In genomic region chr7:141611711-141612370, GRCm38 (mm10) we compare ENCODE assay signal across 10 mouse cellular contexts. TPM values are rescaled to one million over a fixed set of nuclear protein-coding genes. Genes with fewer than 3 reads are reported as not detected.
DNase-seq lines count a peak whose midpoint lies in the region; ATAC-seq and TF ChIP-seq lines count a peak whose summit lies in the region.
"Had no signal": no experiment of that assay in that cellular context is flagged by ENCODE, and none has a peak within 500 bp of the region (broad histone marks: within the 10 kb centered on the region; RNA-seq: fewer than 3 reads in every experiment).

No protein-coding gene starts in this region.

- H3K4me3 ChIP-seq in kidney, postnatal 0 days (replicated peaks; ENCODE audit: low read depth, low read length), result no peak overlapping the region
- H3K4me3 ChIP-seq in stomach, postnatal 0 days (ENCODE audit: low read depth, low read length), result no peak overlapping the region
- H3K4me3 ChIP-seq: midbrain, embryonic 12.5 days had no signal

- TF ChIP-seq CTCF in kidney, postnatal 0 days (IDR thresholded peaks at IDR 0.05; ENCODE audit: low read depth), result no peak
- TF ChIP-seq CTCF in stomach, postnatal 0 days (IDR thresholded peaks at IDR 0.05; ENCODE audit: low read depth), result no peak

- TF ChIP-seq EP300 in stomach, postnatal 0 days (optimal IDR thresholded peaks at IDR 0.05), result no peak

- no peak for ATAC-seq in cerebellum, adult (ENCODE audit: insufficient number of reproducible peaks, low FRiP score, low TSS enrichment)
- no peak for ATAC-seq in kidney, postnatal 0 days (replicated peaks; ENCODE audit: low FRiP score, low read depth)
- ATAC-seq in stomach, postnatal 0 days (ENCODE audit: low FRiP score, low TSS enrichment), result 0 out of 2 replicates have a peak, but pooled peaks have one; percentile 19
- no peak for ATAC-seq in inflammation-experienced regulatory T-cells, adult 6 months
- no peak for ATAC-seq in frontal cortex, adult (ENCODE audit: low TSS enrichment)

- 55% methylated on average over 8 of the region's 8 CpGs for WGBS in kidney, postnatal 0 days
- 49% methylated on average over 8 of the region's 8 CpGs for WGBS in stomach, postnatal 0 days

- H3K9me3 ChIP-seq in kidney, postnatal 0 days (replicated peaks; ENCODE audit: low read length), result no peaks in the 10 kb centered on the region
- H3K9me3 ChIP-seq in stomach, postnatal 0 days (ENCODE audit: control insufficient read depth, low read length), result no peaks in the 10 kb centered on the region
- H3K9me3 ChIP-seq: midbrain, embryonic 12.5 days had no signal

- H3K9ac ChIP-seq in kidney, postnatal 0 days (ENCODE audit: low read depth, low read length), result no peak overlapping the region
- no peak overlapping the region for H3K9ac ChIP-seq in stomach, postnatal 0 days (ENCODE audit: low read length)
- H3K9ac ChIP-seq: midbrain, embryonic 12.5 days had no signal

- DNase-seq in cerebellum, adult 11 months, result peak; percentile 23
- peak; percentile 14 for DNase-seq in ovary, postnatal 10 days (ENCODE audit: low spot score)
- no peak for DNase-seq in ovary, adult 18-20 months (ENCODE audit: low spot score)
- peak; percentile 80 for DNase-seq in kidney, postnatal 0 days (ENCODE audit: low spot score)
- DNase-seq in stomach, postnatal 0 days (ENCODE audit: low spot score), result no peak
- DNase-seq: thymus, postnatal 25 days had no signal

- H3K36me3 ChIP-seq in kidney, postnatal 0 days (ENCODE audit: insufficient read depth, low read length), result peaks cover 52% of the 10 kb centered on the region; the same call in 1 of the 2 replicates
- H3K36me3 ChIP-seq in stomach, postnatal 0 days (ENCODE audit: control insufficient read depth, insufficient read depth, low read length), result peaks cover 15% of the 10 kb centered on the region

- no peak overlapping the region for H3K4me2 ChIP-seq in kidney, postnatal 0 days (ENCODE audit: low read length)
- H3K4me2 ChIP-seq in stomach, postnatal 0 days (replicated peaks; ENCODE audit: low read depth), result no peak overlapping the region
- H3K4me2 ChIP-seq: midbrain, embryonic 12.5 days had no signal

- peak overlapping the region; percentile 78 for H3K27ac ChIP-seq in kidney, postnatal 0 days
- peak overlapping the region; percentile 19; the same call in 1 of the 2 replicates for H3K27ac ChIP-seq in stomach, postnatal 0 days (replicated peaks)
- H3K27ac ChIP-seq: midbrain, embryonic 12.5 days had no signal

- no peaks in the 10 kb centered on the region for H3K27me3 ChIP-seq in kidney, postnatal 0 days (ENCODE audit: insufficient read depth, low read length)
- no peaks in the 10 kb centered on the region for H3K27me3 ChIP-seq in stomach, postnatal 0 days (ENCODE audit: control insufficient read depth, insufficient read depth, low read length)
- H3K27me3 ChIP-seq: midbrain, embryonic 12.5 days had no signal

- peaks cover 19% of the 10 kb centered on the region for H3K4me1 ChIP-seq in kidney, postnatal 0 days (replicated peaks; ENCODE audit: insufficient read depth, low read length)
- H3K4me1 ChIP-seq in stomach, postnatal 0 days (replicated peaks; ENCODE audit: control insufficient read depth, insufficient read depth), result no peaks in the 10 kb centered on the region
- H3K4me1 ChIP-seq: midbrain, embryonic 12.5 days had no signal

RNA-seq across cellular contexts. Expression of gene Muc6, which starts 43.3 kb away (rescaled TPM):
- polyA plus RNA-seq in kidney, postnatal 0 days (2015; fragmentation: Nextera tagmentation; extraction: Ambion mirVana), result 0.05 and 0.09 TPM in 2 replicates
- 11.3 and 13.6 TPM in 2 replicates for polyA plus RNA-seq in stomach, postnatal 0 days (2015; fragmentation: Nextera tagmentation; extraction: Ambion mirVana)
- polyA plus RNA-seq in inflammation-experienced regulatory T-cells, adult 6 months (2017; shearing (Covaris generic)), result under 1 TPM; 0.31 to 0.64 (median 0.57) TPM

RNA-seq across cellular contexts. Expression of gene Ap2a2, which starts 49.9 kb away (rescaled TPM):
- polyA plus RNA-seq in kidney, postnatal 0 days (2015; fragmentation: Nextera tagmentation; extraction: Ambion mirVana), result 56.0 and 64.8 TPM in 2 replicates
- polyA plus RNA-seq in stomach, postnatal 0 days (2015; fragmentation: Nextera tagmentation; extraction: Ambion mirVana), result 30.8 and 33.0 TPM in 2 replicates
- 10 to 100 TPM; 12.5 to 16.5 (median 13.6) TPM for polyA plus RNA-seq in inflammation-experienced regulatory T-cells, adult 6 months (2017; shearing (Covaris generic))

Comparison
In these comparisons a context has a peak if more than half of its experiments do, and no peak if none do; other contexts are left out.
1. DNase-seq: peak in cerebellum, adult 11 months (single experiment), ovary, postnatal 10 days (single experiment) and kidney, postnatal 0 days (single experiment); none in ovary, adult 18-20 months (single experiment) and stomach, postnatal 0 days (single experiment).